Mouse (Mus musculus) right cerebral cortex, postnatal 4 days (tissue): ENCODE measurements around the gene Sema4d.

Experiments
- DNase-seq: peaks from one replicate; pipeline ENCODE4 v3.0.0-alpha.2; 2022

The Sema4d gene

DNA sequence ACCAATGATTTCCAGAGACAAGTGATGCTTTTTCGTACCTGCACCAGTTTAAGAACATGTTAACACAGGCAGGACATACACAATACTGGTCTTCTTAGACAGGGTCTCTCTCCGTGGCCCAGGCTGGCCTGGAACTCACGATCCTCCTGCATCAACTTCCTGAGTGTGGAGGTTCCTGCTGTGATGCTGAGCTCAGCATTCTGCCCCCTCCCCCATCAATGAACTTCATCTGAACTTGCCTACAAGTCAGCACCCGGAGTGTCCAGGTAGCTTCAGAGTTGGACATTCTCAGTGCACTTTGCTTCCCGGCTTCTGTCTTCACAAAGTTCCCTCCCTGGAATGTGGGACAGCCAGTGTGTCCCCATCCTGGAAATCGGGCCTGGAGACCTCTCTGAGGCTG lies 69.0 kb downstream of the Sema4d start:
- no peak for DNase-seq

DNA sequence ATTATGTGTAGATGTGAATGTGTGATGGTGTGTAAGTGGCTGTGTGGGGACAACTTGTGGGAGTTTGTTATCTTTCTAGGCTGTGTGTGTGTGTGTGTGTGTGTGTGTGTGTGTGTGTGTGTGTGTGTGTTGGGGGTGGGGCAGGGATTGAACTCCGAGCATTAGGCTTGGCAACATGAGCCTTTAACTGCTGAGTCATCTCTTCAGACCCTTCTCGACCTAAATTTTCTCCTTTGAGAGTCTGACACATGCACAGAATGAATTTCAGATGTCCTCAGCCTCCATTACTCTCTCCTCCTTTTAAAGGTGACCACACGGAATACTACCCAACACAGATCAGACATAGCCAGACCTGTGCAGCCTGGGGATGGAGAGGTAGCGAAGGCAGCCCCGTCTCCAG lies 70.4 kb downstream of the Sema4d start:
- DNase-seq: no peak

- DNase-seq: no peak
Measured at GRCm38 (mm10) chr13:51720556-51720955, 73.0 kb downstream of the Sema4d start.

DNA sequence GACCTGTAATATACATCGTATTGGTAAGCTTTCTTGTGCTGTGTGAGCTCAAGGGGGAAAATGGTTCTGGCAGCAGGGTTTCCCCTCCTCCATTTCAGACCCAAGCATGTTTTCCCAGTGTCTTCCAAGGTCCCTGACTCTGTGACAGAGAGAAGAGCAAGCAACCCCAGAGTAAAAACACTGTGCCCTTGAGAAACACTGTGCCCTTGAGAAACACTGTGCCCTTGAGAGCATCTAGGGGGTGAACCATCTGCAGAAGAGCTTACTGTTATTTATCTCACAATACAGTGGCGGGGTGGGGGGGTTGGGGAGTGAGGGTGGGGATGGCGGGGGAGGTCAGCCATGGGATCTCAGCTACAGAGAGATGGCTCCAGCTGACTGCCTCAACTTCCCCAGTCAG lies 74.3 kb downstream of the Sema4d start:
- DNase-seq: no peak

- DNase-seq: no peak
Measured at GRCm38 (mm10) chr13:51716350-51717263, 76.9 kb downstream of the Sema4d start.

GRCm38 (mm10) chr13:51712022-51712421 lies 81.5 kb downstream of the Sema4d start:
- DNase-seq: no peak

- no peak for DNase-seq
Measured at GRCm38 (mm10) chr13:51710738-51711137, 82.8 kb downstream of the Sema4d start.

- DNase-seq: no peak
Measured at GRCm38 (mm10) chr13:51705882-51706854, 87.4 kb downstream of the Sema4d start.

DNA sequence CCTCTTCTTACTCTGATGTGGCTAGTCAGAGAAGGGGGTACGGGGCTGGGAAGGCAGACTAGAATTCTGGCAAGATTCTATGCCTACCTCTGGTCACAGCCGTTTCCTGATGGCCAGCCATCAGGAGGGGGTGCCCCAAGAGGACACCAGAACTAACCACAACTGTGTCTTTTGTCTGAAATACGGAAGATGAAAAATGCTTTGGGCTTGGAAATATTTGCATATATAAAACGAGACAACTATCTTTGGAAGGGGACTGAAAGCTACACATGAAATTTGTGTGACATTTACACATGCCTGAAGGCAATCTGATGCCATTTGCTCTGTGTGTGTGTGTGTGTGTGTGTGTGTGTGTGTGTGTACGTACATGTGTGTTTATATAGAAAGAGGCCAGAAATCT lies 89.7 kb downstream of the Sema4d start:
- no peak for DNase-seq

DNA sequence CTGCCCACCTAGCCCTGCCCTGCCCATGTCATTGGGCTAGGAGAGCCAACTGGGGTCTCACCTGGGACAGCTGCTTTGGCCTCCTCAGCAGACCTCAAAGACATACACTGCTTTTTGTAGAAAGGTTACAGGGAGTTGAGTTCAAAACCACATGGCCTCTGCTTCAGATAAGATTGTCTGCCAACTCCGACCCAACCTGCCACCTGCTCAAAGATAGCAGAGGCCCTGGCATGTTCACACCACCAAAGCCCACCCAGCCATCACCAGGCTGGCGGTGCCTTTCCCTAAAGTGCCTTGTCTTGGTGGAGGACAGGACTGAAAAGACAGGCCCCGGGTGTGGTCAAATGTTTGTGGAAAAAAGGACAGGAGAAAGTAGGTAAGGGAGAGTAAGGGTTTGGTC lies 95.2 kb downstream of the Sema4d start:
- DNase-seq: no peak

DNA sequence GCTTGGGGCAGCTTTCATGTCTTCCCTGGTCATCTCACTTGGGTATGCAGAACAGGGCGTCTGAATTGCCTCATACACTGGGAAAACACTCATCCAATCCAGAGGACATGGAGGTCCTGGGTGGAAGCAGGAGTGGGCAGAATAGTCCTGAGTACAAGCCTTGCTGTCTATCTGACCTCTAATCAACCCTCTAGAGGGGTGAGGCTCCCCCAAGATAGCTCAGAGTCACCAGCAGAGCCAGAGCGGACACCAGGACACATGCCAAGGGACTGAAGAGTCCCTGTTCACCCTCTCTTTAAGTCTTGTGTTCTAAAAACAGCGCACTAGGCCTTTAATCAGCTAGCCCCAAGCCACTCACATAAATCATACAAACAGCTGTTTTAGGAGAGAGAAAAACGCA lies 95.7 kb downstream of the Sema4d start:
- no peak for DNase-seq

DNA sequence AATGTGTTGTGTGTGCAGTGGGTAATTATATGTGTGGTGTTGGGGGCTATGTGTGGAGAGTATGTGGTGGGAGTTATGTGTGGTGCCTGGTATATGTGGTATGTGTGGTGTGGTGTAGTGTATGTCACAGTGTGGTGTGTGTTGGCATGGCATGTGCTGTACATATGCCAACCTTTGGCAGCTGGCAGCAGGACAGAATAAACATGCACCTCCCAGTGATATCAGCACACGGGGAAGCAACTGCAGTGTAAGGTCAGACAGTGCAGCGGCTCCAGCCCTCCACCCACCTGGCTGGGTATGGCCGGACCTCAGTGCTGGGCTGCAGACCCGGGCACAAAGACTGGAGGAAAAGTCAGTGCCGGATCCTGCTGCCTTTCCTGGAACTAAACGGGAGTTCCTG lies 96.1 kb downstream of the Sema4d start:
- no peak for DNase-seq

GRCm38 (mm10) chr13:51696481-51696880 lies 97.1 kb downstream of the Sema4d start:
- DNase-seq: no peak

DNA sequence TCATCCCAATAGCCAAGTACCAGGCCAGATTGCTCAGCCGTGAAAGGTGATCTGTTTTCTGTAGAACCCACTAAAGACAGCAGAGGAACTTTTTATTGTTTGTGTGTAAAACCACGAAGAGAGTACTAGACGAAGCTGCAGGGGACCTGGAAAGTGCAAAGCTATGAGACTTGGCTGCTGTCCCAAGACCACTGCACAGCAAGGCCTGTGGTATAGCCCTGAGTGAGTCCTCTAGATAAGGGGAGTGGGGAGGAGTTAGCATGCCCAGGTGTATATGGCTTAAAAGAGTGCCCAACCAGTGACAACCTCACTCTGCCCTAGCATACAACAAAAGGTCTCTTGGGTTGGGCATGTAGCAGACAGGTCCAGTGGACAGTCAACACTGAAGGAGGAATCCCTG lies 104.9 kb downstream of the Sema4d start:
- no peak for DNase-seq

DNA sequence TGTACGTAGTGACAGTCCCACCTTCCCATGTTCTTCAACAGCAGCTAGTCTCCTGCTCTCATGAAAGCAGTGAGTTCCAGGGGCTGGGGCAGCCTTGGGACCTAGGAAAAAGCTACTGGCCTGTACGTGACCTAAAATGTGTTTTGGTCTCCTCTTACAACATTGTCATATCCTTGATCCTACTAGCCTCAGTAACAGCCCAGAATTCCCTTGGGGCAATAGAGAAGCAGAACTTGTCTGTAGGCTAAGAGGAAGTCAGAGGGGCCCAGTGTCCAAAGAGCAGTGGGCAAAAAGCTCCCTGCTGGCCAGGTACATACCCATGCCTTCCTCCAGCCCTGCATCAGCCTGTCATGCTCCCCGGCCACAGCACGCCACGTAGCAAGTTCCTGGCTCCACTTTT lies 106.6 kb downstream of the Sema4d start:
- no peak for DNase-seq

DNA sequence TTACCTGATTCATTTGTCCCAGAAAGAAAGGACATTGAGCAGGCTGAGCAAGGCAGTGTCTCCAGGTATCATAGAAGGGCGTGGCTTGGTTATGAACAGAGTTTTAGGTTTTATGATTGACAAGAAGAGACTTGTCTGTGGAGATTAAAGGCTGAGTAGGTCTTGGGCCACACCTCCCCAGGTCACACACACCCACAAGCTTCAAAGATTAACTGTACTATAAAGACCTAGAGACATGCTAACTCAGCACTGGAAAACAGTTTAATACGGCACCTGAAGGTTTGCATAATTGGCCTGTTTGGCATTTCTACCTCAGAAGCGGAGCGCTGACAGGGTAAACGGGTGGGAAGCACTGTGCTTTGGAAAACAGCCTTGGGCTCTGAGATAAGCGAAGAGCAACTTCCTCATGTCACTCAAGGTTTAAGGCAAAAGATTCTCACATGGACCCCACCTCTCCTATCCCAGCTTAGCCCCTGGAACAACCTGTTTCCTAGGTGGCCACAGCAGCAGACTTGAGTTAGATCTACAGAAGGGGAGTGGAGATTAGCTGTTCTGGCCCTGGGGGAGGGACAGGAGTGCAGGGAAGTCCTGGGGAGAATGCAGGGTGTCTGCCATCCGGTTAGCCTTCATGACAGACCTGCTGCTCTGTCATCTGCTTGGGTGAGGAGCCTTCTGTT lies 108.1 kb downstream of the Sema4d start:
- no peak for DNase-seq

DNA sequence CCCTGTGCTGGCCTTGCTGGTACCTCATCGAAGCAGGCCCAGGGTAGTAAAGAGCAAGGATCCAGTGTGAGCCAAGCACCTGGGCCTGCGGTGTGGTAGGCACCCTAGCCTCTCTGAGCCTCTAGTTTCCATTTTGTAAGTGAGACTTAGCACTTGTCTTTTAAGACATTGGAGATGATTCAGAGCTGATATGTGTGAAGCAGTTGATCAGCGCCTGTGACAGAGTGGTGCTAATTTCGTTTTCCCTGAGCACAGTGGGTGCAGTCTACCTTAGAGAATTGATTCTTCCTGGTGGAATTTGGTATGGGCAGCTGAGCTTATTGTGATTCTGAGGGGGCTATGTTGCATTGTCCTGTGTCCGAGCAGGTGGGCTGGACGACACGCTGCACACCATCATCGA lies 111.9 kb downstream of the Sema4d start:
- DNase-seq: no peak

- no peak for DNase-seq
Measured at GRCm38 (mm10) chr13:51681076-51681475, 112.5 kb downstream of the Sema4d start.

DNA sequence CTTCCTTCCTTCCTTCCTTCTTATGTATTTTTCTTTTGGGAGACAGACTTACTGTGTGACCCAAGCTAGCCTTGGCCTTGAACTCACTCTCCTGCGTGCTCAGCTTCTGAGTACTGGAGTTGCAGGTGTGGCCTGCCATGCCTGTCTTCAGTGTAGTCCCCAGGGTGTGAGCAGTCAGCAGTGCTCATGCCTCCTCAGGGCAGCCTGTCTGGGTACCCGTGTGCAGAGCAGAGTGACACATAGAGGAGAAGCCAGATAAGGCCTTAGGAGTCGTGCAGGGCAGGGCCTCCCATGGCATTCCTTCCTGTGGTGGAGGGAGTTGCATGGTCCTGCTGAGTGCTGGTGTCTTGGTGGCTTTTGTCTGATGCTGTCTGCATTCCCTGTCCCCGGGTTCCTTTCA lies 114.2 kb downstream of the Sema4d start:
- DNase-seq: no peak

- no peak for DNase-seq
Measured at GRCm38 (mm10) chr13:51678687-51679086, 114.9 kb downstream of the Sema4d start.

- no peak for DNase-seq
Measured at GRCm38 (mm10) chr13:51677630-51678185, 115.8 kb downstream of the Sema4d start.

- no peak for DNase-seq
Measured at GRCm38 (mm10) chr13:51677041-51677440, 116.5 kb downstream of the Sema4d start.

- DNase-seq: no peak
Measured at GRCm38 (mm10) chr13:51676641-51677040, 116.9 kb downstream of the Sema4d start.
